Mouse (Mus musculus): ENCODE measurements around the gene Gm9821.

GRCm38 (mm10) chr2:91922586-91923414, 22.7 kb upstream of the Gm9821 start:
- no peak for TF ChIP-seq TAL1 (IDR thresholded peaks at IDR 0.05; ENCODE audit: low read length)
- TF ChIP-seq GATA1 (IDR thresholded peaks at IDR 0.05; ENCODE audit: low read length), result no peak
